Mouse (Mus musculus): ENCODE results near the gene Thpo. TPM values are rescaled to one million over a fixed set of nuclear protein-coding genes. Genes with fewer than 3 reads are reported as not detected.

The Thpo gene
- polyA plus RNA-seq, 1 experiment from 2014 or later = 1.5 TPM

- 0 out of 2 replicates have a peak, but pooled peaks cover 2% of the 10 kb centered on the region for H3K36me3 ChIP-seq (ENCODE audit: control insufficient read depth, insufficient read depth)
- no peak overlapping the region for H3K4me3 ChIP-seq (replicated peaks; ENCODE audit: low read length)
- no peak overlapping the region for H3K9ac ChIP-seq (replicated peaks; ENCODE audit: low read depth, low read length)
- no peaks in the 10 kb centered on the region for H3K9me3 ChIP-seq (ENCODE audit: control insufficient read depth, low read length)
- H3K4me1 ChIP-seq (replicated peaks; ENCODE audit: control insufficient read depth, insufficient read depth, low read length) = peaks cover 20% of the 10 kb centered on the region
- H3K4me2 ChIP-seq (ENCODE audit: low read length) = no peak overlapping the region
- no peak for ATAC-seq
- no peak overlapping the region for H3K27ac ChIP-seq (ENCODE audit: low read length)
- no peaks in the 10 kb centered on the region for H3K27me3 ChIP-seq (replicated peaks; ENCODE audit: control insufficient read depth, insufficient read depth, low read length)
- 79% methylated on average over 4 of the region's 4 CpGs for WGBS
Observed at GRCm38 (mm10) chr16:20710810-20711209, 23.5 kb downstream of the Thpo start.

GRCm38 (mm10) chr16:20710370-20710769, 23.9 kb downstream of the Thpo start:
- Histone ChIP-seq H3K27ac (ENCODE audit: low read length) (no peak overlapping the region), H3K9ac (replicated peaks; ENCODE audit: low read depth, low read length) (no peak overlapping the region), H3K27me3 (replicated peaks; ENCODE audit: control insufficient read depth, insufficient read depth, low read length) (no peaks in the 10 kb centered on the region), H3K4me1 (replicated peaks; ENCODE audit: control insufficient read depth, insufficient read depth, low read length) (peaks cover 16% of the 10 kb centered on the region), H3K4me3 (replicated peaks; ENCODE audit: low read length) (no peak overlapping the region), H3K36me3 (ENCODE audit: control insufficient read depth, insufficient read depth) (0 out of 2 replicates have a peak, but pooled peaks cover 2% of the 10 kb centered on the region), H3K4me2 (ENCODE audit: low read length) (no peak overlapping the region), H3K9me3 (ENCODE audit: control insufficient read depth, low read length) (no peaks in the 10 kb centered on the region)
- no peak for ATAC-seq
- WGBS = 95% methylated on average over 11 of the region's 11 CpGs

GRCm38 (mm10) chr16:20708939-20709734, 25.2 kb downstream of the Thpo start:
- Histone ChIP-seq H3K27ac (ENCODE audit: low read length) (no peak overlapping the region), H3K4me2 (ENCODE audit: low read length) (no peak overlapping the region), H3K9ac (replicated peaks; ENCODE audit: low read depth, low read length) (no peak overlapping the region), H3K9me3 (ENCODE audit: control insufficient read depth, low read length) (no peaks in the 10 kb centered on the region), H3K4me1 (replicated peaks; ENCODE audit: control insufficient read depth, insufficient read depth, low read length) (peaks cover 4% of the 10 kb centered on the region), H3K36me3 (ENCODE audit: control insufficient read depth, insufficient read depth) (0 out of 2 replicates have a peak, but pooled peaks cover 2% of the 10 kb centered on the region), H3K4me3 (replicated peaks; ENCODE audit: low read length) (no peak overlapping the region), H3K27me3 (replicated peaks; ENCODE audit: control insufficient read depth, insufficient read depth, low read length) (no peaks in the 10 kb centered on the region)
- ATAC-seq = peak; percentile 76
- WGBS = 72% methylated on average over 19 of the region's 19 CpGs

- 91% methylated on average over 21 of the region's 21 CpGs for WGBS
- no peak overlapping the region for H3K9ac ChIP-seq (replicated peaks; ENCODE audit: low read depth, low read length)
- ATAC-seq = peak; percentile 9; the same call in 1 of the 2 replicates
- H3K27ac ChIP-seq (ENCODE audit: low read length) = no peak overlapping the region
- no peaks in the 10 kb centered on the region for H3K27me3 ChIP-seq (replicated peaks; ENCODE audit: control insufficient read depth, insufficient read depth, low read length)
- H3K4me3 ChIP-seq (replicated peaks; ENCODE audit: low read length) = no peak overlapping the region
- H3K4me1 ChIP-seq (replicated peaks; ENCODE audit: control insufficient read depth, insufficient read depth, low read length) = no peaks in the 10 kb centered on the region
- no peak overlapping the region for H3K4me2 ChIP-seq (ENCODE audit: low read length)
- no peaks in the 10 kb centered on the region for H3K9me3 ChIP-seq (ENCODE audit: control insufficient read depth, low read length)
- 0 out of 2 replicates have a peak, but pooled peaks cover 2% of the 10 kb centered on the region for H3K36me3 ChIP-seq (ENCODE audit: control insufficient read depth, insufficient read depth)
Observed at GRCm38 (mm10) chr16:20708220-20708938, 25.9 kb downstream of the Thpo start.

- 0 out of 2 replicates have a peak, but pooled peaks cover 5% of the 10 kb centered on the region for H3K36me3 ChIP-seq (ENCODE audit: control insufficient read depth, insufficient read depth)
- H3K4me1 ChIP-seq (replicated peaks; ENCODE audit: control insufficient read depth, insufficient read depth, low read length) = peaks cover 10% of the 10 kb centered on the region
- H3K4me3 ChIP-seq (replicated peaks; ENCODE audit: low read length) = no peak overlapping the region
- no peak overlapping the region for H3K9ac ChIP-seq (replicated peaks; ENCODE audit: low read depth, low read length)
- no peaks in the 10 kb centered on the region for H3K27me3 ChIP-seq (replicated peaks; ENCODE audit: control insufficient read depth, insufficient read depth, low read length)
- ATAC-seq = no peak
- H3K4me2 ChIP-seq (ENCODE audit: low read length) = no peak overlapping the region
- no peak overlapping the region for H3K27ac ChIP-seq (ENCODE audit: low read length)
- 90% methylated on average over 2 of the region's 2 CpGs for WGBS
- no peaks in the 10 kb centered on the region for H3K9me3 ChIP-seq (ENCODE audit: control insufficient read depth, low read length)
Observed at GRCm38 (mm10) chr16:20706407-20707055, 27.8 kb downstream of the Thpo start.

- 85% methylated on average over 3 of the region's 3 CpGs for WGBS
- Histone ChIP-seq H3K36me3 (ENCODE audit: control insufficient read depth, insufficient read depth) (0 out of 2 replicates have a peak, but pooled peaks cover 5% of the 10 kb centered on the region), H3K27me3 (replicated peaks; ENCODE audit: control insufficient read depth, insufficient read depth, low read length) (no peaks in the 10 kb centered on the region), H3K4me3 (replicated peaks; ENCODE audit: low read length) (no peak overlapping the region), H3K9ac (replicated peaks; ENCODE audit: low read depth, low read length) (no peak overlapping the region), H3K9me3 (ENCODE audit: control insufficient read depth, low read length) (no peaks in the 10 kb centered on the region), H3K4me1 (replicated peaks; ENCODE audit: control insufficient read depth, insufficient read depth, low read length) (peaks cover 10% of the 10 kb centered on the region), H3K27ac (ENCODE audit: low read length) (no peak overlapping the region), H3K4me2 (ENCODE audit: low read length) (no peak overlapping the region)
- no peak for ATAC-seq
Observed at GRCm38 (mm10) chr16:20705786-20706185, 28.5 kb downstream of the Thpo start.

- Histone ChIP-seq H3K4me2 (ENCODE audit: low read length) (no peak overlapping the region), H3K36me3 (ENCODE audit: control insufficient read depth, insufficient read depth) (peaks cover 11% of the 10 kb centered on the region; the same call in 1 of the 2 replicates), H3K27ac (ENCODE audit: low read length) (no peak overlapping the region), H3K27me3 (replicated peaks; ENCODE audit: control insufficient read depth, insufficient read depth, low read length) (no peaks in the 10 kb centered on the region), H3K4me1 (replicated peaks; ENCODE audit: control insufficient read depth, insufficient read depth, low read length) (peaks cover 10% of the 10 kb centered on the region), H3K9me3 (ENCODE audit: control insufficient read depth, low read length) (no peaks in the 10 kb centered on the region), H3K4me3 (replicated peaks; ENCODE audit: low read length) (no peak overlapping the region), H3K9ac (replicated peaks; ENCODE audit: low read depth, low read length) (no peak overlapping the region)
- ATAC-seq = no peak
- 77% methylated on average over 6 of the region's 6 CpGs for WGBS
Observed at GRCm38 (mm10) chr16:20703699-20704400, 30.5 kb downstream of the Thpo start.

- Histone ChIP-seq H3K4me1 (replicated peaks; ENCODE audit: control insufficient read depth, insufficient read depth, low read length) (peaks cover 10% of the 10 kb centered on the region), H3K27me3 (replicated peaks; ENCODE audit: control insufficient read depth, insufficient read depth, low read length) (no peaks in the 10 kb centered on the region), H3K4me2 (ENCODE audit: low read length) (no peak overlapping the region), H3K4me3 (replicated peaks; ENCODE audit: low read length) (no peak overlapping the region), H3K9ac (replicated peaks; ENCODE audit: low read depth, low read length) (no peak overlapping the region), H3K27ac (ENCODE audit: low read length) (no peak overlapping the region), H3K36me3 (ENCODE audit: control insufficient read depth, insufficient read depth) (peaks cover 11% of the 10 kb centered on the region; the same call in 1 of the 2 replicates), H3K9me3 (ENCODE audit: control insufficient read depth, low read length) (no peaks in the 10 kb centered on the region)
- whole genome bisulfite sequencing = 90% methylated on average over 10 of the region's 10 CpGs
- no peak for ATAC-seq
Observed at GRCm38 (mm10) chr16:20703071-20703470, 31.2 kb downstream of the Thpo start.
